Mouse (Mus musculus) intestine, embryonic 16.5 days (tissue): ENCODE measurements around the gene Gm45521. TPM values are rescaled to one million over a fixed set of nuclear protein-coding genes. Genes with fewer than 3 reads are reported as not detected.

Source experiments
- ATAC-seq: fragments of 200-750 bp; cut with Nextera tagmentation; 2 replicates; pipeline ENCODE4 v1.8.0; 2017; ENCODE audit warnings: moderate TSS enrichment, moderate library complexity
- H3K27ac ChIP-seq: fragments of 300-500 bp; sonication (generic); 2 replicates; pipeline ENCODE4 v1.5.1; 2014; ENCODE audit warnings: mild to moderate bottlenecking, low read length
- H3K27me3 ChIP-seq: fragments of 300-500 bp; sonication (generic); replicated peaks from 2 replicates; pipeline ENCODE4 v1.6.1; 2014; ENCODE audit warnings: low read length, control low read depth, mixed read lengths; ENCODE audit not compliant: control insufficient read depth, insufficient read depth
- H3K36me3 ChIP-seq: fragments of 300-500 bp; sonication (generic); 2 replicates; pipeline ENCODE4 v1.6.1; 2014; ENCODE audit warnings: low read length, control low read depth; ENCODE audit not compliant: control insufficient read depth, insufficient read depth
- H3K4me1 ChIP-seq: fragments of 300-500 bp; sonication (generic); 2 replicates; pipeline ENCODE4 v1.6.1; 2014; ENCODE audit warnings: low read length, control low read depth, mixed read lengths; ENCODE audit not compliant: control insufficient read depth, insufficient read depth
- H3K4me2 ChIP-seq: fragments of 300-500 bp; sonication (generic); 2 replicates; pipeline ENCODE4 v1.6.1; 2014; ENCODE audit warnings: low read depth, low read length, control low read depth
- H3K4me3 ChIP-seq: fragments of 300-500 bp; sonication (generic); 2 replicates; pipeline ENCODE4 v1.5.1; 2014; ENCODE audit warnings: mild to moderate bottlenecking, low read length
- H3K9ac ChIP-seq: fragments of 300-500 bp; sonication (generic); 2 replicates; pipeline ENCODE4 v1.6.1; 2014; ENCODE audit warnings: low read depth, low read length
- H3K9me3 ChIP-seq: fragments of 300-500 bp; sonication (generic); 2 replicates; pipeline ENCODE4 v1.6.1; 2016; ENCODE audit warnings: low read length, control low read depth; ENCODE audit not compliant: control insufficient read depth
- WGBS: fragments of 180-500 bp; shearing (Covaris S2); extraction: QIAGEN DNeasy Blood & Tissue Kit; methylation state at CpG from one replicate; pipeline ENCODE4 v1.1.7; 2014; 5-methylcytosine and 5-hydroxymethylcytosine counted together
- polyA plus RNA-seq: library from polyadenylated mRNA; unstranded; fragments of >200 nt; fragmentation: Nextera tagmentation; extraction: Ambion mirVana; gene quantifications from 2 replicates; pipeline ENCODE4 v1.2.1, GENCODE M21; 2015

Gm45521 gene
- polyA plus RNA-seq, 1 experiment from 2014 or later = not detected

DNA sequence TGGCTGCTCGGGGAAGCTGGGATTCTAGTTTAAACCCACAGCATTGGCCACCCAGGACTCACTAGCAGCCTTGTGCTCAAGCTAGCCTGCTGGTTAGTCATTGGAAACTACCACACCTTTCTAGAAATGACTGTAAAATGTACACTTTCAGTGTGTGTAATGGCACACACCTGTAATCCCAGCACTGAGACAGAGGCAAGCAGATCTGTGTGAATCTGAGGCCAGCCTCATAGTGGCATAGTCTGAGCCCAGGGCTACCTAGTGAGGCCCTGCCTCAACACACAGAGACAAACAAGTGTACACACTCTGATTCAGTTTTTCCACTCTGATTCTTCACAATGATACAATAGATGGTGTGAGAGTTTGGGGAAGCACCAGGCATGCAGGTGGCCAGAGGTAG lies 32.3 kb downstream of the Gm45521 start:
- Histone ChIP-seq H3K4me1 (0 out of 2 replicates have a peak, but pooled peaks cover 3% of the 10 kb centered on the region), H3K36me3 (no peaks in the 10 kb centered on the region), H3K27ac (no peak overlapping the region), H3K9ac (no peak overlapping the region), H3K4me3 (no peak overlapping the region), H3K4me2 (no peak overlapping the region), H3K9me3 (no peaks in the 10 kb centered on the region), H3K27me3 (no peaks in the 10 kb centered on the region)
- no peak for ATAC-seq
- WGBS = 64% methylated on average over 1 of the region's 1 CpGs

DNA sequence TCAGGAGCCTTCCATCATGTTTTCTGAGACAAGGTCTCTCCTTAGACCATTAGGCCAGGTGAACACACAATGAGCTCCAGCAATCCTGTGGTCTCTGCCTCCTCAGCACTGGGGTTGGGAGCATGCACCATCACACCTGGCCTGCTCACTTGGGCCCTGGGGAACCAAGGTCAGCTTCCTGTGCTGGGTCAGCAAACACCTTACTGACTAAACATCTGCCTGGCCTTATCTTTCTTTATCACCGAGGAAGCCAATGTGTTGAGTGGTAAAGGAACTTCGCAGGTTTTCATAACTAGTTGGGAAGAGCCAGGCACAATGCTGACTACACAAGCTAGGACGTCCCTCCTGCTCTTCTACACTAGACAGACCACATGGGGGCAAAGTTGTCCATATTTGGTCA lies 32.9 kb downstream of the Gm45521 start:
- Histone ChIP-seq H3K9ac (no peak overlapping the region), H3K27ac (no peak overlapping the region), H3K4me1 (0 out of 2 replicates have a peak, but pooled peaks cover 3% of the 10 kb centered on the region), H3K36me3 (no peaks in the 10 kb centered on the region), H3K27me3 (no peaks in the 10 kb centered on the region), H3K9me3 (no peaks in the 10 kb centered on the region), H3K4me2 (no peak overlapping the region), H3K4me3 (no peak overlapping the region)
- WGBS = 59% methylated on average over 3 of the region's 3 CpGs
- no peak for ATAC-seq

DNA sequence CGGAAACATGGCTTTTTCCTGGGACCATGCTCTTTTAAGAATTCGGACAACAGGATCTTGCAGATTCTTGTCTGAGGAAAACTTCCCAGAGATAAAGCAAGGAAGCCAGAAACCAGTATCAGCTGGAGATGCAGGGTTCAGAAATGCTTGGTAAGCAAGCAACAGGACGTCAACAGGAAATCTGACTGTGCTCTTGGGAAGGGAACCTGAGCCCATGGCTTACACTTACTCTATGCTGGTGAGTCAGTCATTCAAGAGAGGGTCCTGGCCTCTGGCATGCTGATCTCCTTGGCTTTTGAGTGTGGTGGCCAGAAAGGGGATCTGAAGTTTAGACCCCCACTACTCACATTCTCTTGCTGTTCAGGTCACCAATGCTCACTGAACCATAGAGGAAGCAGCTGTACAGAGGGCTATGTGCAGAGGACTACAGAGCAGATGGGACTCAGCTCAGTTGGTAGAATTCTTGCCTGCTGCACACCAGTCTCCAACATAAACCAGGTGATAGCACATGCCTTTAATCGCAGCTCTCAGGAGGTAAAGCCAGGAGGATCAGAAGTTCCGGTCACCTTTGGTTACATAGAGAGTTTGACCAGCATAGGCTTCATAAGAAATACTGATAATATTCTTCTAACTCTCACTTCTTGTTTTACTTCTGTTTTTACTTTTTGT lies 34.2 kb downstream of the Gm45521 start:
- H3K4me2 ChIP-seq = no peak overlapping the region
- H3K9ac ChIP-seq = no peak overlapping the region
- 86% methylated on average over 5 of the region's 5 CpGs for WGBS
- no peaks in the 10 kb centered on the region for H3K27me3 ChIP-seq
- no peak for ATAC-seq
- H3K4me3 ChIP-seq = no peak overlapping the region
- H3K4me1 ChIP-seq = 0 out of 2 replicates have a peak, but pooled peaks cover 3% of the 10 kb centered on the region
- H3K36me3 ChIP-seq = no peaks in the 10 kb centered on the region
- no peak overlapping the region for H3K27ac ChIP-seq
- H3K9me3 ChIP-seq = no peaks in the 10 kb centered on the region

DNA sequence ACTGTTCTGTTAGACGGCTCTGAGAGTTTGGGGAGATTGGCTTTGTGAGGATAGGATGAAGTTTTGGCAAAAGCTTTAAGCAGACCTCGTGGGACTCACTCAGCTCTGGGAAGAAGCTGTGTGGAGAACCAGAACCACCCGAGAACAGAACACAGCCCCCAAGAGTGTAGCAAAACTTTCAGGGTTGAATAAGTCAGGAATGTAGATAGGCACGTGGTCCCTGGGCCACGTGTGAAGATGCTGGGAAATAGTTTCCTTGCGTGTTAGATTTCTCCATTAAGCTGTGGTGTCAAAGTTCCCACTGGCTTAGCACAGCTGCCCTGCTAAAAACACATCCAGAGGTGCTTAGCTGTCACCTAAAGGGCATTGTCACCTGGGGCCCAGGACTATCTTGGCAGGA lies 35.1 kb downstream of the Gm45521 start:
- ATAC-seq = no peak
- H3K36me3 ChIP-seq = no peaks in the 10 kb centered on the region
- H3K27ac ChIP-seq = no peak overlapping the region
- no peak overlapping the region for H3K4me2 ChIP-seq
- H3K9ac ChIP-seq = no peak overlapping the region
- no peaks in the 10 kb centered on the region for H3K27me3 ChIP-seq
- H3K4me3 ChIP-seq = no peak overlapping the region
- H3K4me1 ChIP-seq = 0 out of 2 replicates have a peak, but pooled peaks cover 3% of the 10 kb centered on the region
- WGBS = 67% methylated on average over 6 of the region's 6 CpGs
- no peaks in the 10 kb centered on the region for H3K9me3 ChIP-seq

- WGBS = 59% methylated on average over 8 of the region's 8 CpGs
- Histone ChIP-seq H3K27ac (no peak within 1 kb of the TSS), H3K4me3 (no peak within 1 kb of the TSS), H3K9ac (no peak within 1 kb of the TSS), H3K4me1 (0 out of 2 replicates have a peak, but pooled peaks cover 3% of the 10 kb centered on the region), H3K4me2 (no peak within 1 kb of the TSS), H3K9me3 (no peaks in the 10 kb centered on the region), H3K27me3 (no peaks in the 10 kb centered on the region), H3K36me3 (no peaks in the 10 kb centered on the region)
- ATAC-seq = peak; percentile 64
Observed at GRCm38 (mm10) chr14:7994271-7994767, 37.2 kb downstream of the Gm45521 start, which contains the start of gene Dnase1l3. Dnase1l3 (minus strand) TSS chr14:7994573.

DNA sequence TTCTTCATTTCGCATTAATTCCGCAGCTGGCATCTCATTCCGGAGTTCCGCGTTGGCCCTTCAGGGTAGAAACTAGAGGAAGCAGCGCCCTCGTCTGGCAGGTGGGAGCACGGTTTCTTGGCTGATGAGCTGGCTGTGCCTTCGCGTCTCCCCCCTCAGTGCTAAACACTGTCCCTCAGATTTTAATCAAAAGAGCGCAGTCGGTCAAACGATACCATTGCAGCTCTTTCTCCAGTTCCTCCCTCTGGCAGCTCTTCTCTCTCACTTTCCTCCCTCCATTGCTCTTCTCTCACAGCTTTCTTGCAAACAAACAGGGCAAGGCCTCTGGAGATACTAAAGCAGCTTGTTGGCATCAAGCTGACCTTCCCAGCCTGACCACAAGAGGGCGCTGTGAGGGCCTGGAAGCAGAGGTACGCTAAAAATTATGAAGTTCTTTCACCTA lies 40.2 kb downstream of the Gm45521 start:
- peak overlapping the region; percentile 30 for H3K4me3 ChIP-seq
- peak overlapping the region; percentile 34; the same call in 1 of the 2 replicates for H3K9ac ChIP-seq
- H3K27me3 ChIP-seq = peaks cover 12% of the 10 kb centered on the region; the same call in 1 of the 2 replicates
- no peaks in the 10 kb centered on the region for H3K9me3 ChIP-seq
- H3K4me1 ChIP-seq = 0 out of 2 replicates have a peak, but pooled peaks cover 3% of the 10 kb centered on the region
- 4% methylated on average over 15 of the region's 15 CpGs for WGBS
- H3K27ac ChIP-seq = no peak overlapping the region
- peak overlapping the region; percentile 50 for H3K4me2 ChIP-seq
- ATAC-seq = peak; percentile 50; the same call in 1 of the 2 replicates
- H3K36me3 ChIP-seq = no peaks in the 10 kb centered on the region

GRCm38 (mm10) chr14:7999030-7999429 lies 41.9 kb downstream of the Gm45521 start:
- Histone ChIP-seq H3K36me3 (no peaks in the 10 kb centered on the region), H3K9ac (no peak overlapping the region), H3K9me3 (no peaks in the 10 kb centered on the region), H3K4me2 (no peak overlapping the region), H3K4me3 (no peak overlapping the region), H3K4me1 (peaks cover 10% of the 10 kb centered on the region), H3K27ac (no peak overlapping the region), H3K27me3 (peaks cover 12% of the 10 kb centered on the region; the same call in 1 of the 2 replicates)
- ATAC-seq = no peak
- 74% methylated on average over 3 of the region's 3 CpGs for WGBS

- no peaks in the 10 kb centered on the region for H3K36me3 ChIP-seq
- WGBS = 76% methylated on average over 5 of the region's 5 CpGs
- no peak overlapping the region for H3K9ac ChIP-seq
- no peak overlapping the region for H3K27ac ChIP-seq
- no peaks in the 10 kb centered on the region for H3K9me3 ChIP-seq
- peaks cover 12% of the 10 kb centered on the region; the same call in 1 of the 2 replicates for H3K27me3 ChIP-seq
- H3K4me2 ChIP-seq = no peak overlapping the region
- ATAC-seq = no peak
- peaks cover 8% of the 10 kb centered on the region for H3K4me1 ChIP-seq
- H3K4me3 ChIP-seq = no peak overlapping the region
Observed at GRCm38 (mm10) chr14:7999435-7999834, 42.3 kb downstream of the Gm45521 start.

- WGBS = 84% methylated on average over 5 of the region's 5 CpGs
- peaks cover 8% of the 10 kb centered on the region for H3K4me1 ChIP-seq
Observed at GRCm38 (mm10) chr14:8000247-8000646, 43.2 kb downstream of the Gm45521 start.

More at GRCm38 (mm10) chr14:8000247-8000646, 43.2 kb downstream of the Gm45521 start:
- Histone ChIP-seq H3K4me2 (no peak overlapping the region), H3K9ac (no peak overlapping the region), H3K36me3 (no peaks in the 10 kb centered on the region), H3K4me3 (no peak overlapping the region), H3K9me3 (no peaks in the 10 kb centered on the region), H3K27me3 (peaks cover 12% of the 10 kb centered on the region; the same call in 1 of the 2 replicates), H3K27ac (no peak overlapping the region)
- ATAC-seq = no peak
